Mouse (Mus musculus): ENCODE results near the gene Gm5426. TPM values are rescaled to one million over a fixed set of nuclear protein-coding genes. Genes with fewer than 3 reads are reported as not detected.

The Gm5426 gene
- polyA plus RNA-seq (2014; fragmentation: Illumina TruSeq; extraction: RNeasy Lipid Tissue Mini Kit (QIAGEN cat#74804); ENCODE audit: low read depth, low replicate concordance), result not detected

GRCm38 (mm10) chr10:96136451-96136850 is at the start of gene Gm5426:
Gene Gm5426, plus strand, starts transcription at chr10:96136603.

Other genes starting within 250 kb of the Gm5426 start
- 73.9 TPM for gene Eea1, start 196.0 kb upstream of the Gm5426 start, polyA plus RNA-seq (2014; fragmentation: Illumina TruSeq; extraction: RNeasy Lipid Tissue Mini Kit (QIAGEN cat#74804); ENCODE audit: low read depth, low replicate concordance)